Mouse (Mus musculus) adrenal gland, postnatal 14 days (tissue): ENCODE measurements at regions not wholly inside any gene's neighbourhood (a gene's known extent, or its start where the extent isn't known, plus 50 kb on each side); places are given as distances from the start of the nearest gene placed in this dataset.
"Not testable (repeated sequence)": the region's sequence is repeated elsewhere in the genome, so short reads cannot be mapped to it uniquely, and the experiment has no call there.

ENCODE experiments used
- DNase-seq: peaks from one replicate; pipeline ENCODE4 v3.0.0; 2021; ENCODE audit warnings: mixed read lengths

DNA sequence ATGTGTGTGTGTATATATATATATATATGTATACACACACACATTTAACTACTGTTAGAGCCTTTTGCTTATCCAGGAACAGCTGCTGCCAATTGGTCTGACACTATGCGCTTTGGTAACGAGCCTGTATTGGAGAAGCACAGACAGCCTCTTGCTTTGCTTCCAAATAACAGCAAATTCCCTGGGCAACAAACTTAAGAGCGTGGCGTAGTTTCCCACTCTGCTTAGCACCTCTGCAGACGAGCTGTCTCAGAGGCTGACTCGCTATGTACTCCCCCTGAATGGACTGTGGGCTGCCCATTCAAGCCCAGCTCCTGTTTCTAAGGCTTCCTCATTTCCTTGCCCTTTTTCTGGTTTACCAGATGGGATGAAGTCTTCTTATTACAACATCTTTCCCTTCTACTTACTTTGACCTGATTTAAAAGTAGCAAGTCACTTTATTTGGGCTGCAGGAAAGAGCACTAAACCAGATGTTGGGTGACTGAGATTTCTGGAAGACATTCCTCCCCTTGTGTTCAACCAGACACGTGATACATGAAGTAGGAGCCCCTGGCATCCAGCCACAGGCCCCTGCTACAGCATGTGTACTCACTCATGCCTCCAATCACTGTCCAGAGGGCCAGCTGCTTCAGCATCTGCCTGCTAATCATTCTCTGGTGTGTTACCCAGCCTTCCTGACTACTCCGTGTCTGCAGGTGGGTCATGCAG lies 111.3 kb upstream of the Gmds start:
- DNase-seq, result no peak

DNA sequence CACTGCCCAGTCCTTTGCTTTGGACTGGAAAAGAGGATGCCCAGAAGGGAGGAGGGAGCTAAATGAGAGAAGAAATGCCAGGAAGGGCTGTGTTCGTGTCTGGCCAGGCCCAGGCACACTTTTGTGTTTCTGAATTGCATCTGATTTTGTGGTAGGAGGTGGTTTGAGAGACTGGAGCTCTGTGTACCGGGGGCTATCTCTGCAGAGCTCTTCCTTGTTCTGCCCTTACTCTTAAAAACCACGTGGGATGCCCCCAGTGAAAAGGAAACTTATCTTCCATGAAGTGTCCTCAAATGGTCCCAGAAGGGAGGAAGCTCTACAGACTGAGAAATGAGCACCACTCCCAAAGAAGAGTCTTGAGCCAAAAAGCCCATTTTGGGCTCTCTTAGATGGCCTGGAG lies 106.0 kb upstream of the Gmds start:
- no peak for DNase-seq

DNA sequence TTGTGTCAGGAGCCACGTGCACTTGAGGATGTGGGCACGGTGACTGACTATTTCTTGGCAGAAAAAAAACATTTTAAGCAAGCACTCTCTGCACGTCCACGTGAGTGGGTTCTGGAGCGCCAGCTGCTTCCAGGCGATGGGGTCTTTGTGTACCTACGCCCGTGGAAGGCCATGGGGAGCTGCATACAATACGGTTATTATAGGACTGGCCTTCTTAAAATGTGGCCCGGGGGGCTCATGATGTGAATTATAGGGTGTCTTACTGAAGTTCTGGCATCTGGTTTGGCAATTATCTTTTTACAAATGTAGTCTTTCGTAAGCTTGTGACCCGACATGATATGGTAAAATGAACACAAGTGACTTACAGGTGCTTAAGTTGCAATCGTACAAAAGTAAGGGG lies 103.5 kb upstream of the Gmds start:
- DNase-seq, result no peak

DNA sequence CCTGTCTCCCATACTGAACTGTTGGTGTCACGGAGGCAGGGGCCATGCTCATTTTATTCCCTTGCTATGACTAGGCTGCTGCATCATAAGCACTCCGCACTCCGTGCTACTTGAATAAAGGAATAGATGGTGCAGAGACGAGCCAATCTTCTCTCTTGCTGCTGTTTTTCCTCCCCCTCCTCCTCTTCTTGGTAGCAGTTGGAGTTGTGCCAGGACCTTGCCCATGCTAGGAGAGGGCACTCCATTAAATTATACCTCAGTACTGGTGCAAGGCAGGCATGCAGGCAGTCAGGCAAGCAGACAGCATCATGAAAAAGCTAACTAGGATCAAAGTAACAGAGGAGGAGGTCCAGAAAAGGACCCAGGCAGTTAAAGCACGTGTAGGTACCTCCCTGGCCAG lies 96.6 kb upstream of the Gmds start:
- DNase-seq, result no peak

DNA sequence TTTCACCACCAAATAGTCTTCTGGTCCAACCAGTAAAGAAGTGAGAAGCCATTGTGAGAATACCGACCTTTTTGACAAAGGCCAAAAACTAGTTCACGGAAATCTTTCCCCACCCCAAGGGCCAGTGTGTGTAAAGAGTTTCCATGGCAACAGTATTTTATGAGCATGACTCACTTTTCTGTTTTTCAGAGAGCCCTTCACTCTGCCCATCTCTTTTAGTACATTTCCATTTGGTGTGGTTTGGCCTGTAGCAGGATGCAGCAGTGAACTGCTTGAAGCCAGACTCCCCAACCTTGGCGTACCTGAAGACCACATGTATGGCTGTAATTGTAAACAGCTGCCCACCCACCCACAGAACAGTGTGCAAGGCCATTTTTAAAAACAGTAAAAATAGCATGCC lies 89.9 kb upstream of the Gmds start:
- no peak for DNase-seq

DNA sequence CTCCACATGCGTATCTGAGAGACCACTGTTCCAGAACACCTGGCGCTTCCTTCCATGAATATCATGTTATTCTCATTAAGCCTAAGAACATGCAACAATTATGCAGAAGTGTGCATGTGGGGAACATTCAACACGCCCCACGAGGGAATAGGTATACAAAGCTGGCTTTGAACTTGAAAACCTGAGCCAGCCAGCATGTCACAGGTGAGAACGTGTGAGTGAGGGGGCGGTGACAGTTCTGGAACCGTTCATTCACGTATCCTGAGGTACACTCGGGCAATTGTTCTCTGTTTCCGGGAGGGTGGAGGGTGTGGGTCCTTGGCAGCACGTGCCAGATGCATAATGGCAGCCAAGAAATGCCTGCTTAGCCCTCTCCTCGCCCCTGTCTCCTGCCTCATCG lies 88.4 kb upstream of the Gmds start:
- no peak for DNase-seq

DNA sequence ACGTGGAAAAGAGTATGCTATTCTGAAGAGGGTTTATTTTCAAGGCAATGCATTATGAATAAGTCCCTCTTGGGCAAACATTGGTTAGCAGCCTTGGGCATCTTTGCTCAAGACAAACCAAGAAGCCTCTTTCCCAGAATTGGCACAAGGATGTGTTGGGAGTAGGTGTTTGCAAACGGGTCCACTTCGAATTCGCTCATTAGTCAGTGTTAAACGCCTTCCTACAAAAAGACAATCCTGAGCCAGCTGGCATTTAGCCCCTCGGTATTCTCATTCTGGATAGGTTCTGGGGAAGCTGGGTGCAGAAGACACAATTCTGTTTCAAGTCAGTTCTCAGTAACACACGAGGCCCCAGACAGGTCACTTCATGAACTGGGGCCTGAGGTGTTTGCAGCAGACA lies 87.7 kb upstream of the Gmds start:
- no peak for DNase-seq

DNA sequence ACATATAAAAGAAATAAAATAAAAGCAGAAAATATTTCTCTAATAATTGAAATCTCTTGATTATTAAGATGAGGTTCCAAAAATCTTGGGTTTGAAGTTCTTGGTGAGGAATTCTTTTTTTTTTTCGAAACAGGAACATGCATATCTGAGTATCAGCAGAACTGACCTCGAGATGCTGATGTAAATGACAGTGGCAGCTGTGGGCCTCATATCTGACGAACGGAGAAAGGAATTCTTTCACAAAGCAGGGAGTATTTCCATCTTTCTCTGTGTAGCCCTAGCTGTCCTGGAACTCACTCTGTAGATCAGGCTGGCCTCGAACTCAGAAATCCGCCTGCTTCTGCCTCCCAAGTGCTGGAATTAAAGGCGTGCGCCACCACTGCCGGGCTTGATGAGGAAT lies 86.0 kb upstream of the Gmds start:
- not testable (repeated sequence) for DNase-seq

DNA sequence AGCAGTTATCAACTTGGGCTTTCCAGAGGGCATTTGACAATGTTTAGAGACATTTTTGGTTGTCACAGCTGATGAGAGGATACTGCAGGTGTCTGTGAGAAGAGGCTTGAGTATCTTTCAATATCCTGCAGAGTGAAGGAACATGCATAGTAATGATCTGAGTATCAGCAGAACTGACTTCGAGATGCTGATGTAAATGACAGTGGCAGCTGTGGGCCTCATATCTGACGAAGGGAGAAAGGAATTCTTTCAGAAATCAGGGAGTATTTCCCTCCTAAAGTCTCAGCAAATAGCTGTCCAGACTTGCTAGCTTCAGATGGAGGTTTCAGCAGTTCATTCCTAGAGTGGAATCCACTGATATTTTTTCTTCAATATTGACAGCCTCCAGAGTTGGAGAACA lies 83.9 kb upstream of the Gmds start:
- no peak for DNase-seq

DNA sequence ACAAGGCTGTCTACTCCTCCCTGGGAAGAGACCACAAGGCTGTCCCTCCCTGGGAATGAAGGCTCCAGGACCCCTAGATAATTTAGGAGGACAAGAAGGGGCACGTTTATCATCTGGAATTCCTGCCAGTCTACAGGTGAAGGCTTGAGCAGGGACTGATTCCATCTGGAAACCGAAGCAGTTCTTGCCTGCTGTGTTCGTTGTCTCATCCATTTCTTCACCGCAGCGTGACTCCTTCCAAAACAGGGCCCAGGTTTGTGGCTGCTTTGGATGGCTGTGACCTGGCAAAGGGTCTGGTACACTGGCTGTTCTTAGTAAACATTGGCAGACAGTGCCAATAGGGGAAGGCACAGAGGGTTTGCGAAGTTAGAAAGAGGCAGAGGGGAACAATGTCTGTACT lies 80.8 kb upstream of the Gmds start:
- DNase-seq, result no peak

DNA sequence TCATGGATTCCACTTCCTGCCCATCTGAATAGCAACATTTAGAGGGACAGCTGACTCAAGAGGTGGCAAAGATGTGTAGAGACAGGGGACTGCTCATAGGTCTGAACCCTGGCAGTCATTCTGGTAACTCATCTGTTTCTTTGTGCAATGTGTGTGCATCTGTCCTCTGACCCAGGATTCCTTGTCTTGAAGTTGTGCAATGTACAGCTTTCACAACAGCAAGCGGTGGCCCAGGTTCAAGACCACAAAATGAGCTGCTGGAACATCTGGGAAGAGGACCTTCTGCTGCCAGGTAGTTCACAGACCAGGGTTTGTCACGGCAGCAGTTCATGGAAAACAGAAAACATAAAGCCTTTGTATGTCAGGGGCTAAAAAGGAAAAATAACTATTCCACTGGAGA lies 80.1 kb upstream of the Gmds start:
- no peak for DNase-seq

DNA sequence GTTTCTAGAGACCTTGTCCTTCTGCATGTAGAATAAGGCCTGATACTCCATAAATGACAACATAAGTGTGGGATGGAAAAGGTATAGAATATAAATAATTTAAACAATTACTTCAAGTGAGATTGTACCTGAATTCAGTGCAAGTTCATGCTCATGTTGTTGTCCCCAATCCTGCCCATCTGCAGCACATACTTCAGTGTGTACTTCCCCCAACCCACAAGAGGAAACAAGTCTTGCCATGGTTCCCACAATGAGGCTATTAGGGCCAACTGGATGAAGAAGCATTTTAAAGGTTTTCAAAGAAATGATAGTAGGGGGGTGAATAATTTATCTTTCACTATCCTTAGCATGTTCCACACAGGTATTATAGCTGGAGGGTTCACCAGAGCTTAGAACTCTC lies 79.4 kb upstream of the Gmds start:
- DNase-seq, result no peak

DNA sequence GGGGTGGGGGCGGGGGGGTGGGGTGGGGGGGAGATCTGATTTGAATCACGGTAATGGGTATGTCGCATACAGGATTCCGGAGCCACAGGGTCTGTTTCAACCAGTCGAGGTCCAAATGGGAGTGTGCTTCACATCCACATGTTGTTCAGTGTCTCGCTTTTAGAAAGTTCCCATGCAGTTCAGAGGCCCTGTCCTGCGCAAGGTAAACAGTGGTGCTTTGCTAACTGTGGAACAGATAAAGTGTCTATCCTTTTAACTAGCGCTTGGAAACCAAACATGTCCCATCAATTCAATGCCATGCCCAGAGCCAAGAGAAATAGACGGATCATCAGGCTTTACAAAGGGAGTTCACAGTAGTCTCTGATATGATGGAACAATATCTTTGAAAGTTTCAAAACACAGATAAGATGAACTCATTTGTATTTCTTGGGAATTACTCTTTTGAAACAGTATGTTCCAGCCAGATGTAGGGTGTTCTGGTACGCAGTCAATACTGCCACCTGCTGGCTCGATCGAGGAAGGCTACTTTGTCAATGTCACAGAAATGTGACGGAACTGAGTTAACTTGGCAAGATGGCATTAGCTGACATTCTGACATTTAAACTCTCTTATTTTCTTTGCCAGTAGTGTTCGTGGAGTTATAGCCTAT lies 72.9 kb upstream of the Gmds start:
- DNase-seq, result peak; percentile 85

DNA sequence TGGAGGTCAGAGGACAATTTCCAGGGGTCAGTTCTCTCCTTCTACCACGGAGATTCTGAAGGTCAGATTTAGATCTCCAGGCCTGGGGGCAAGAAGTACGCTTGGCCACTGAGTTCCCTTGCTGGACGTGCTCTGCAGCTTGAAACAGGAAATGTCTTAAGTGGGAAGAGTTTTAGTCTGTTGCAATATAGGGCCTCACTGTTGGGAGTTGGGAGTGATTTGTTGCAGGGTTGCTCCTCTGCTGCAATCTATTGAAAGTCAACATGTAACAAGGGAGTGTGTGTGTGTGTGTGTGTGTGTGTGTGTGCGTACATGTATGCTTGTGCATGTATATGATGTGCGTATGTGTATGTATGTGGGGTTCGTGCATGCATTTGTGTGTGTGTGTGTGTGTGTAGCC lies 71.5 kb upstream of the Gmds start:
- DNase-seq, result no peak

DNA sequence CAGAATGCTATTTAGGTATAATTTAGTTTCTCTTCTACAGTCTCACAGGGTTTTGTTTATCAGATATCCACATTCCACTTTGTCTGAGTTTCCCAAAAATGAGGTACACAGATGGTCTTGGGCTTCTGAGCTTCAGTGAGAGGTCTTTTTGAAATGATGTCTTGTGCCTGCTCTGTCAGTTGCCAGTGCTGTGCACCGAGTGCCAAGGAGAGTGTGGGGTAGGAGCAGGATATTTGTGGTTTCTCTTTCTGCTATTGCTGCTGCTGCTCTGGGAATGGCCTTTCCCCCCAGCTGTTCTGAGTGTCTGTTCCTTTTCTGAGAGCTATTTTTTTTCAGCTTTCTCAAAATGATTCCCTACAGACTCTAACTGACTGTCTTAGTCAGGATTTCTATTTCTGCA lies 60.1 kb upstream of the Gmds start:
- no peak for DNase-seq
